Mouse (Mus musculus) adrenal gland, postnatal 25 days (tissue): Measurements from ENCODE around the gene Gm6408. TPM values are rescaled to one million over a fixed set of nuclear protein-coding genes. Genes with fewer than 3 reads are reported as not detected.

ENCODE experiments used
- total RNA-seq: library from RNA; stranded (reverse); gene quantifications from 2 replicates; pipeline ENCODE4 v1.2.3, GENCODE M21; 2021

The Gm6408 gene
- total RNA-seq, 1 experiment from 2014 or later = not detected

Other genes with a start within 250 kb of the Gm6408 start
- 36.6 and 36.9 TPM in 2 replicates for gene Wasf3, start 97.0 kb upstream of the Gm6408 start, total RNA-seq
- gene Gm6370, start 9.4 kb downstream of the Gm6408 start, total RNA-seq = not detected in 2 replicates
- gene 4930449I24Rik, start 20.4 kb downstream of the Gm6408 start, total RNA-seq = not detected in 2 replicates
- gene Gm3402, start 32.2 kb downstream of the Gm6408 start, total RNA-seq = not detected in 2 replicates
- gene Gm3404, start 43.8 kb downstream of the Gm6408 start, total RNA-seq = not detected in 2 replicates
- gene Gm3409, start 55.7 kb downstream of the Gm6408 start, total RNA-seq = not detected in 2 replicates
- gene Gm3415, start 74.2 kb downstream of the Gm6408 start, total RNA-seq = not detected in 2 replicates
- not detected in 2 replicates for gene Gpr12, start 103.3 kb downstream of the Gm6408 start, total RNA-seq